In the genomic region with DNA sequence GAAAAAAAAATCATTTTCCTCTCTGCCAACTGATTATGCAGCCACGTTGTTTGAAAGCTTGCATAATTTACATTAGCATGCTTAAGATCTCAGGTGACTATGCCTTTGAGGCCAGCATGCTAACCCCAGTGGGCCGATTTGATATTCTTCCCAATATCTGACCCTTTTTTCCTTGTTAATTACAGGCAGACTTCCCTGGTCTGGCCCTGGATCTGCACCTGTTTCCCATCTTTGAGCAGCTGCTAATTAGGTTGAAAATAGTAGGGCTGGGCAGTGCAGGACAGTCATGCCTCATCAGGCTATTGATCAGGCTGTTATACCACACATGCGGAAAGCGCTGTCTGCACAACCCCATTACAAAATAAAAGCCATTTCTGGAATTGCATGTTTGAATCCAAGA, we compare ENCODE assay signal across 22 mouse cellular contexts.
DNase-seq lines count a peak whose midpoint lies in the region; ATAC-seq lines count a peak whose summit lies in the region.
"Had no signal": no experiment of that assay in that cellular context is flagged by ENCODE, and none has a peak within 500 bp of the region (broad histone marks: within the 10 kb centered on the region; RNA-seq: fewer than 3 reads in every experiment).

No protein-coding gene starts in this region.

- H3K9ac ChIP-seq in forebrain, embryonic 14.5 days (ENCODE audit: low read length), result no peak overlapping the region
- no peak overlapping the region for H3K9ac ChIP-seq in embryonic facial prominence, embryonic 11.5 days (replicated peaks; ENCODE audit: low read length)
- no peak overlapping the region for H3K9ac ChIP-seq in midbrain, embryonic 13.5 days (replicated peaks)
- no peak overlapping the region for H3K9ac ChIP-seq in kidney, embryonic 16.5 days (replicated peaks; ENCODE audit: low read length)
- H3K9ac ChIP-seq: embryonic facial prominence, embryonic 15.5 days; hindbrain, embryonic 15.5 days; neural tube, embryonic 13.5 days had no signal

- peak; percentile 57; the same call in 1 of the 2 replicates for ATAC-seq in forebrain, embryonic 14.5 days
- peak; percentile 62; the same call in 1 of the 2 replicates for ATAC-seq in embryonic facial prominence, embryonic 11.5 days (replicated peaks; ENCODE audit: insufficient number of reproducible peaks, low FRiP score, low TSS enrichment, low read depth)
- ATAC-seq in midbrain, embryonic 13.5 days, result peak; percentile 88
- ATAC-seq in kidney, embryonic 16.5 days (ENCODE audit: low FRiP score, low TSS enrichment), result no peak

- no peak overlapping the region for H3K27ac ChIP-seq in forebrain, embryonic 14.5 days (ENCODE audit: low read depth, low read length)
- no peak overlapping the region for H3K27ac ChIP-seq in forebrain, embryonic 10.5 days
- H3K27ac ChIP-seq in embryonic facial prominence, embryonic 11.5 days (replicated peaks; ENCODE audit: low read depth, low read length), result no peak overlapping the region
- H3K27ac ChIP-seq in midbrain, embryonic 13.5 days, result no peak overlapping the region
- H3K27ac ChIP-seq in kidney, embryonic 16.5 days (ENCODE audit: low read length), result no peak overlapping the region
- H3K27ac ChIP-seq: embryonic facial prominence, embryonic 15.5 days; hindbrain, embryonic 15.5 days; kidney, postnatal 0 days; layer of hippocampus, adult 2 months; neural tube, embryonic 13.5 days had no signal

- no peaks in the 10 kb centered on the region for H3K9me3 ChIP-seq in forebrain, embryonic 14.5 days (replicated peaks; ENCODE audit: control insufficient read depth, low read length)
- H3K9me3 ChIP-seq in forebrain, embryonic 10.5 days, result no peaks in the 10 kb centered on the region
- H3K9me3 ChIP-seq in embryonic facial prominence, embryonic 11.5 days (replicated peaks; ENCODE audit: control insufficient read depth, low read length), result no peaks in the 10 kb centered on the region
- no peaks in the 10 kb centered on the region for H3K9me3 ChIP-seq in midbrain, embryonic 13.5 days
- no peaks in the 10 kb centered on the region for H3K9me3 ChIP-seq in kidney, embryonic 16.5 days (ENCODE audit: low read length)
- H3K9me3 ChIP-seq: embryonic facial prominence, embryonic 15.5 days; hindbrain, embryonic 15.5 days; neural tube, embryonic 13.5 days had no signal

- H3K36me3 ChIP-seq in forebrain, embryonic 14.5 days (ENCODE audit: control insufficient read depth, insufficient read depth, low read length), result no peaks in the 10 kb centered on the region
- H3K36me3 ChIP-seq in forebrain, embryonic 10.5 days (replicated peaks), result no peaks in the 10 kb centered on the region
- H3K36me3 ChIP-seq in embryonic facial prominence, embryonic 11.5 days (replicated peaks; ENCODE audit: control insufficient read depth, insufficient read depth, low read depth, low read length), result no peaks in the 10 kb centered on the region
- H3K36me3 ChIP-seq in midbrain, embryonic 13.5 days, result no peaks in the 10 kb centered on the region
- H3K36me3 ChIP-seq in kidney, embryonic 16.5 days (ENCODE audit: insufficient read depth, low read length), result no peaks in the 10 kb centered on the region
- H3K36me3 ChIP-seq: embryonic facial prominence, embryonic 15.5 days; hindbrain, embryonic 15.5 days; neural tube, embryonic 13.5 days had no signal

- H3K27me3 ChIP-seq in forebrain, embryonic 14.5 days (replicated peaks; ENCODE audit: control insufficient read depth, insufficient read depth, low read length), result no peaks in the 10 kb centered on the region
- no peaks in the 10 kb centered on the region for H3K27me3 ChIP-seq in forebrain, embryonic 10.5 days (ENCODE audit: poor library complexity, severe bottlenecking)
- no peaks in the 10 kb centered on the region for H3K27me3 ChIP-seq in embryonic facial prominence, embryonic 11.5 days (ENCODE audit: control insufficient read depth, insufficient read depth, low read length)
- H3K27me3 ChIP-seq in midbrain, embryonic 13.5 days, result no peaks in the 10 kb centered on the region
- H3K27me3 ChIP-seq in kidney, embryonic 16.5 days (ENCODE audit: insufficient read depth, low read length), result no peaks in the 10 kb centered on the region
- H3K27me3 ChIP-seq: embryonic facial prominence, embryonic 15.5 days; hindbrain, embryonic 15.5 days; neural tube, embryonic 13.5 days had no signal

- WGBS in forebrain, embryonic 14.5 days, result 59% methylated on average over 4 of the region's 4 CpGs
- 72% methylated on average over 4 of the region's 4 CpGs for WGBS in forebrain, embryonic 10.5 days
- 57% methylated on average over 4 of the region's 4 CpGs for WGBS in embryonic facial prominence, embryonic 11.5 days
- 50% methylated on average over 4 of the region's 4 CpGs for WGBS in midbrain, embryonic 13.5 days
- WGBS in kidney, embryonic 16.5 days, result 77% methylated on average over 4 of the region's 4 CpGs

- H3K4me2 ChIP-seq in forebrain, embryonic 14.5 days (ENCODE audit: low read length), result no peak overlapping the region
- H3K4me2 ChIP-seq in embryonic facial prominence, embryonic 11.5 days (ENCODE audit: low read depth, low read length), result no peak overlapping the region
- H3K4me2 ChIP-seq in midbrain, embryonic 13.5 days (replicated peaks), result no peak overlapping the region
- H3K4me2 ChIP-seq in kidney, embryonic 16.5 days (replicated peaks; ENCODE audit: low read depth, low read length), result no peak overlapping the region
- H3K4me2 ChIP-seq: embryonic facial prominence, embryonic 15.5 days; hindbrain, embryonic 15.5 days; neural tube, embryonic 13.5 days had no signal

- no peaks in the 10 kb centered on the region for H3K4me1 ChIP-seq in forebrain, embryonic 14.5 days (ENCODE audit: control insufficient read depth, insufficient read depth, low read length)
- no peaks in the 10 kb centered on the region for H3K4me1 ChIP-seq in forebrain, embryonic 10.5 days
- no peaks in the 10 kb centered on the region for H3K4me1 ChIP-seq in embryonic facial prominence, embryonic 11.5 days (ENCODE audit: control insufficient read depth, insufficient read depth, low read length)
- 0 out of 2 replicates have a peak, but pooled peaks cover 3% of the 10 kb centered on the region for H3K4me1 ChIP-seq in midbrain, embryonic 13.5 days (replicated peaks)
- no peaks in the 10 kb centered on the region for H3K4me1 ChIP-seq in kidney, embryonic 16.5 days (ENCODE audit: insufficient read depth, low read length)
- H3K4me1 ChIP-seq: embryonic facial prominence, embryonic 15.5 days; hindbrain, embryonic 15.5 days; neural tube, embryonic 13.5 days had no signal

- peak; percentile 13 for DNase-seq in forebrain, embryonic 14.5 days (ENCODE audit: low spot score)
- DNase-seq in forebrain, embryonic 10.5 days (ENCODE audit: extremely low spot score, low spot score), result no peak
- DNase-seq in brain, adult 2 months (ENCODE audit: low read depth, low spot score), result peak; percentile 2
- no peak for DNase-seq in embryonic facial prominence, embryonic 11.5 days (ENCODE audit: low spot score)
- no peak for DNase-seq in urinary bladder, adult 18-20 months (ENCODE audit: low spot score in 2 of 2)
- DNase-seq: B cell, adult 2 months; cerebellum, adult 9-10 months; gastrocnemius, postnatal 36 days; kidney, adult 11 months; layer of hippocampus, postnatal 36 days; left cerebral cortex, postnatal 4 days; liver; lung, postnatal 10 days; right cerebral cortex, postnatal 14 days; thymus, postnatal 4 days had no signal

- H3K4me3 ChIP-seq in forebrain, embryonic 14.5 days (ENCODE audit: low read depth, low read length), result no peak overlapping the region
- no peak overlapping the region for H3K4me3 ChIP-seq in forebrain, embryonic 10.5 days
- no peak overlapping the region for H3K4me3 ChIP-seq in embryonic facial prominence, embryonic 11.5 days (ENCODE audit: low read depth, low read length)
- H3K4me3 ChIP-seq in midbrain, embryonic 13.5 days (replicated peaks), result no peak overlapping the region
- H3K4me3 ChIP-seq in kidney, embryonic 16.5 days (ENCODE audit: low read length), result no peak overlapping the region
- H3K4me3 ChIP-seq: embryonic facial prominence, embryonic 15.5 days; hindbrain, embryonic 15.5 days; layer of hippocampus, adult 2 months; neural tube, embryonic 13.5 days had no signal

Comparison
In these comparisons a context has a peak if more than half of its experiments do, and no peak if none do; other contexts are left out.
1. DNase-seq: peak in forebrain, embryonic 14.5 days (single experiment) and brain, adult 2 months (single experiment); none in forebrain, embryonic 10.5 days (single experiment), embryonic facial prominence, embryonic 11.5 days (single experiment) and urinary bladder, adult 18-20 months (0 of 2).